Mouse (Mus musculus) thymus, postnatal 0 days (tissue): ENCODE measurements at regions not wholly inside any gene's neighbourhood (a gene's known extent, or its start where the extent isn't known, plus 50 kb on each side); places are given as distances from the start of the nearest gene placed in this dataset.

Experiments
- DNase-seq: peaks from one replicate; pipeline ENCODE4 v3.0.0-alpha.2; 2015; ENCODE audit warnings: low spot score

GRCm38 (mm10) chr4:30776816-30777442, 1187.0 kb upstream of the Map3k7 start:
- no peak for DNase-seq

GRCm38 (mm10) chr4:30781649-30782048, 1182.2 kb upstream of the Map3k7 start:
- DNase-seq, result no peak

GRCm38 (mm10) chr4:30789976-30790657, 1173.8 kb upstream of the Map3k7 start:
- DNase-seq, result no peak

GRCm38 (mm10) chr4:30809798-30810197, 1154.1 kb upstream of the Map3k7 start:
- DNase-seq, result no peak

- DNase-seq, result no peak
These were observed 1108.4 kb upstream of the Map3k7 start for GRCm38 (mm10) chr4:30855361-30856056.

DNA sequence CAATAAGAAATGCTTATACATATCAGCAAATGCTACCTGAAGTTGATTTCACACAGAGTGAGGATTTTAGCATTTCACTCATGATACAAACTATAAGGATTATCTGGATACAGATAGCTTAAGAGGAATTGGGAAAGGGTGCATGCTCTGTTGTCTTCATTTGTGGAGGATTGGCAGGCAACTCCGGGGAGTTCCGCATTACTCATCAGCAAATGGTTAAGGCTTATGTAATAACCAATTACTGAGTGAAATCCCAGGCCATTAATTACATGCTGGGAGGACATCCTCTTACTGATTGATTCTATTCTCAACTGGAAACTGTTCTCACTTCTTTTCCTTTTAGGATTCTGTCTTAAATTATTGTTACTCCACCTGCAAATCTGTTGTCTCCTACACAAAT, 1058.9 kb upstream of the Map3k7 start:
- no peak for DNase-seq

DNA sequence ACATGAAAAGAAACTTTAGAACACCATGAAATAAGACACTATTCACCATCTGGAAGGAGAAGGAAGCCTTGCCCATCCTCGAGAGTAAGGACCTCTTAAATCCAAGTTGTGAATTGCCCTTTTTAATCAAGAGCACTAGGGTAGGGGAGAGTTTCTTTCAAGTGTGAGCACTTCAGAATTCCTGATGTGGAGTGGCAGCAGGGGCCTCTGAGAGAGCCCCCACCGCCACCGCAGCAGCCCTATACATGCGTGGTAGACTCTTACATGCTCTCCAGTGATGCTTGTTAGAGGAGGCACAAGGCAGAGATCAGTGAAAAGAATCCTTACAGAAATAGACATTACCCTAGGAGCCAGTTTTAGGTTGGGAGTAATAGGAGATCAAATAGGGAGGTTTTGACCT, 1041.0 kb upstream of the Map3k7 start:
- no peak for DNase-seq

- no peak for DNase-seq
These were observed 1031.5 kb upstream of the Map3k7 start for GRCm38 (mm10) chr4:30932358-30932757.

GRCm38 (mm10) chr4:30933030-30933987, 1030.6 kb upstream of the Map3k7 start:
- no peak for DNase-seq

DNA sequence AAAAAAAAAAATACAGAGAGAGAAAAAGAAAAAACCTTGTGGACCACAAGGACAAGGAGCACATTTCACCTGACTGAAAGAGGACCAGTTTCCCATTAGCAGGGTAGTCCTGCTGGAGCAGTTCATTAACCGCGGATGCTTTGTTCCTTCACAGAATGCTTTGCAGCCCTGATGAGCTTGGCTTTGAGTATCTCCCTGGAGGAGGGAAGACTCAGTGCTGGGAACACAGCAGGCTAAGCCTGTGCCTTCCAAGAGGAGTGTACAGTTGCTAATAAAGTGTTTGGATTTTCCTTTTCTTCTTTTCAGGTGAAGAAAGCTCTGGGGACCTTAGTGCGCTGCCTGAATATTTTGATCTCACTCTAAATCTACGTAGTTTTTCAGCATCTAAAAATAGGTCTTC, 980.3 kb upstream of the Map3k7 start:
- no peak for DNase-seq

GRCm38 (mm10) chr4:31012006-31012405, 951.9 kb upstream of the Map3k7 start:
- no peak for DNase-seq

GRCm38 (mm10) chr4:31052077-31052677, 911.7 kb upstream of the Map3k7 start:
- no peak for DNase-seq

GRCm38 (mm10) chr4:31076236-31076635, 887.7 kb upstream of the Map3k7 start:
- no peak for DNase-seq

DNA sequence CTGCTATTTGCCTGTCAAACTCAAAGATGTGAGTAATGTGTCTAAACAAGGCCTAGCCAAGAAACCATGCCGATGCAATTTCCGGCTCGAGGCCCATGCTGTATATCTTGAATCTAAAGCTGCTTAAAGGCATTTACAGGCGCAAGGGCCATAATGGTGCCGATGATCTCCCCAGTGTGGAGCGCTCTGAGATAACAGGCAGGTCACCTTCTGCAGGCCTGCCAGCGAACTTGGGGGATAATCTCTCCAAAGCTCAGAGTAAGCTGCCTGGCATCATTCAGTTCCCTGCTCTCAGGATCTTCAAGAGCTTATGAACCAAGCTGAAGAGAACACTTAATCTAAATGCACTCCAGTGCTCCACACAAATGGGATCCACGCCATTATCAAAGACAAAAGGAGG, 842.3 kb upstream of the Map3k7 start:
- DNase-seq, result no peak

GRCm38 (mm10) chr4:31143166-31143565, 820.7 kb upstream of the Map3k7 start:
- no peak for DNase-seq

DNA sequence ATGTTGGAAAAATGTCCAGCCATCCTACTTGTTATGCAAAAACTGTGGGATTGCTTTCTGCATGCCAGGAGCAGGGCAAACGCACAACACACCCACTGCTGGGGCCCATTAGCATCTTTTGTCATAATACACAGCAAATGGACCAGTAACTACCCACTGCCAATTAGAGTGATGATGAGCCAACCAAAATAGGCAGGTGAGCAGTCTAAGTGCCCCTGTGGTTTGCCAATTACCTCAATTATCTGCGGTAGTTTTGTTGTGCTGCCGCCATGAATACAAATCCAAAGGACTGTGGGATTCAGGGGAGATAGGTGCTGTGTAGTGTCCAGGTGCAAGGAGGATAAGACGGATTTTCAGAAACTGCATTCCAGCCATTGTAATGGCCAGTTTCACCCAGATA, 796.5 kb upstream of the Map3k7 start:
- DNase-seq, result no peak

DNA sequence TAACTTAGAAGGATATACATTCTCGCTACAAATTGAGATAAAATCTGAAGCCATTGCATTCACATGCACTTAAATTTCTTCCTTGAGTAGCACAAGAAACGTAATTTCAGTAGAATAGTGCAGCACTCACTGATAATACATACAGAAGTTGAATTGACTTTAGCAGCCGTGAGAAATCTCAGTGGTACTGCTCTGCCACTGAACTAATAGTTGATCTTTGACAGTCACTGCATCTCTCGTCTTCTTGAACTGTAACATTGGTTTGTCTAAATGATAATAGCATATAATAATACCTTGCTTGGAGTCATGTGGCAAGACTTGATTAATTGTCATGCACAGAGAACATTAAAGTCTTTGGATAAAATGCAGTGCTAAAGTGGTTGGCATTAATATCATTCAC, 795.5 kb upstream of the Map3k7 start:
- no peak for DNase-seq

GRCm38 (mm10) chr4:31171190-31171589, 792.7 kb upstream of the Map3k7 start:
- no peak for DNase-seq

DNA sequence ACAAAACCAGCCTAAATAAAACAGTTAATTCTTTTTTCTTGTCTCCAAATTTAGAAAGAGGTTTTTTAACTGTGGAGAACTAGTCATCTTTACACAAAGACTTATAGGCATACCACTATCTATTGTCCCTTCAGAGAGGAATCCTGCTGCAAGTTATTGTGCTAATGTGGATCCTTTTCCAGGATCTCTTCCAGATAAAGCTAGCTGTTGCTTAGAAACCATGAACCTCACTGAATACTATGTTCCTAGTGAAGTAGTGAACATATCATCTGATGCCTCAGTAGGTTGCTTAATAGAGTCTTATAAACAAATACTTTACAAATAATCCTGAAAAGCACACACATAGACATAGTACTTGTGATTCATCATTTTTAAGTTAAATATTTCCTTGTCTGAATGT, 766.0 kb upstream of the Map3k7 start:
- no peak for DNase-seq

GRCm38 (mm10) chr4:31203286-31203685, 760.6 kb upstream of the Map3k7 start:
- no peak for DNase-seq

GRCm38 (mm10) chr4:31205332-31205970, 758.4 kb upstream of the Map3k7 start:
- no peak for DNase-seq
